8 mouse cellular contexts compared by ENCODE assay signal in genomic region chr11:53763496-53764140, GRCm38 (mm10). TPM values are rescaled to one million over a fixed set of nuclear protein-coding genes. Genes with fewer than 3 reads are reported as not detected.
DNase-seq lines count a peak whose midpoint lies in the region; ATAC-seq and TF ChIP-seq lines count a peak whose summit lies in the region.

No protein-coding gene starts in this region.

- peak in 1 of 2 experiments; percentile 59; a peak in 1 of 4 replicates for TF ChIP-seq POLR2A in MEL (IDR thresholded peaks at IDR 0.05; ENCODE audit: control insufficient read depth in 1 of 2, insufficient read depth in 1 of 2, low read depth in 1 of 2, low read length in 2 of 2, poor library complexity in 1 of 2)

- no peaks in the 10 kb centered on the region; the same call in 1 of the 2 replicates for H3K79me2 ChIP-seq in MEL (ENCODE audit: control insufficient read depth, insufficient read depth, low read length, poor library complexity)

- H3K27me3 ChIP-seq in MEL (ENCODE audit: control insufficient read depth in 1 of 2, insufficient read depth in 2 of 2, low read length in 2 of 2), result peaks cover 2 to 3% of the 10 kb centered on the region in 2 experiments; a peak in 3 of 4 replicates
- peaks cover 92% of the 10 kb centered on the region for H3K27me3 ChIP-seq in hindbrain, embryonic 10.5 days (ENCODE audit: insufficient read depth, poor library complexity, severe bottlenecking)
- no peaks in the 10 kb centered on the region for H3K27me3 ChIP-seq in lung, embryonic 16.5 days (ENCODE audit: control insufficient read depth, insufficient read depth, low read depth, low read length)

- DNase-seq in MEL (ENCODE audit: low read depth, low spot score), result peak; percentile 82
- DNase-seq in cerebellum, adult 9-10 months, result peak; percentile 73
- peak; percentile 69 for DNase-seq in hindbrain, embryonic 10.5 days (ENCODE audit: low spot score)
- DNase-seq in layer of hippocampus, adult 9-11 months, result peak; percentile 89
- peak; percentile 93 for DNase-seq in ovary, adult 18-20 months (ENCODE audit: low spot score)
- peak; percentile 91 for DNase-seq in thymus, postnatal 0 days (ENCODE audit: low spot score)

- H3K9ac ChIP-seq in MEL (ENCODE audit: control insufficient read depth, low read depth, low read length, poor library complexity, severe bottlenecking), result peak overlapping the region; percentile 79
- H3K9ac ChIP-seq in lung, embryonic 16.5 days (ENCODE audit: low read length), result peak overlapping the region; percentile 72

- TF ChIP-seq EP300 in MEL (IDR thresholded peaks at IDR 0.05; ENCODE audit: low read depth in 1 of 2, low read length in 2 of 2), result 0 out of 4 replicates have a peak, but pooled peaks of 1 of the 2 experiments have one; percentile 35

- ATAC-seq in frontal cortex, adult (ENCODE audit: low TSS enrichment), result peak; percentile 76
- peak; percentile 81 for ATAC-seq in lung, embryonic 16.5 days (ENCODE audit: low read depth)

- H3K4me2 ChIP-seq in lung, embryonic 16.5 days (ENCODE audit: low read depth, low read length), result peak overlapping the region; percentile 82

- TF ChIP-seq RAD21 in MEL (IDR thresholded peaks at IDR 0.05; ENCODE audit: low read depth, low read length), result no peak

- TF ChIP-seq CTCF in MEL (IDR thresholded peaks at IDR 0.05 in 2 of 3, conservative IDR thresholded peaks at IDR 0.05 in 1 of 3; ENCODE audit: control insufficient read depth in 1 of 3, insufficient read depth in 1 of 3, low read depth in 2 of 3, low read length in 3 of 3, poor library complexity in 1 of 3, severe bottlenecking in 1 of 3), result peak in 1 of 3 experiments; percentile 32; a peak in 2 of 6 replicates

- no peaks in the 10 kb centered on the region for H3K9me3 ChIP-seq in MEL (replicated peaks; ENCODE audit: insufficient read depth, low read length)
- no peaks in the 10 kb centered on the region for H3K9me3 ChIP-seq in hindbrain, embryonic 10.5 days
- H3K9me3 ChIP-seq in lung, embryonic 16.5 days (ENCODE audit: control insufficient read depth, low read length), result no peaks in the 10 kb centered on the region

- H3K4me1 ChIP-seq in MEL (ENCODE audit: control insufficient read depth in 1 of 2, insufficient read depth in 2 of 2, low read length in 2 of 2), result peaks cover 2 to 8% of the 10 kb centered on the region in 2 experiments; a peak in 3 of 4 replicates
- H3K4me1 ChIP-seq in hindbrain, embryonic 10.5 days (replicated peaks), result peaks cover 48% of the 10 kb centered on the region
- peaks cover 47% of the 10 kb centered on the region for H3K4me1 ChIP-seq in lung, embryonic 16.5 days (replicated peaks; ENCODE audit: control insufficient read depth, insufficient read depth, low read length)

- WGBS in hindbrain, embryonic 10.5 days, result 3% methylated on average over 33 of the region's 33 CpGs
- WGBS in lung, embryonic 16.5 days, result under 1% methylated on average over 31 of the region's 33 CpGs

- peak overlapping the region; percentile 66 for H3K4me3 ChIP-seq in MEL (ENCODE audit: control insufficient read depth in 1 of 2, insufficient read depth in 1 of 2, low read depth in 2 of 2, low read length in 2 of 2)
- H3K4me3 ChIP-seq in hindbrain, embryonic 10.5 days, result peak overlapping the region; percentile 52
- peak overlapping the region; percentile 43 for H3K4me3 ChIP-seq in lung, embryonic 16.5 days (ENCODE audit: low read length)

- H3K36me3 ChIP-seq in MEL (ENCODE audit: control insufficient read depth in 1 of 2, insufficient read depth in 2 of 2, low read length in 2 of 2), result peaks cover 0 to 7% of the 10 kb centered on the region in 2 experiments; a peak in 2 of 4 replicates
- H3K36me3 ChIP-seq in hindbrain, embryonic 10.5 days, result no peaks in the 10 kb centered on the region
- no peaks in the 10 kb centered on the region for H3K36me3 ChIP-seq in lung, embryonic 16.5 days (ENCODE audit: control insufficient read depth, insufficient read depth, low read length)

- H3K27ac ChIP-seq in MEL (ENCODE audit: control insufficient read depth, low read depth, low read length), result peak overlapping the region; percentile 9; the same call in 1 of the 2 replicates
- peak overlapping the region; percentile 84 for H3K27ac ChIP-seq in hindbrain, embryonic 10.5 days
- H3K27ac ChIP-seq in lung, embryonic 16.5 days (ENCODE audit: low read length), result peak overlapping the region; percentile 99

TF ChIP-seq in MEL, 35 proteins besides CTCF, POLR2A, EP300 and RAD21 (continues in another document):
- no peak for TF ChIP-seq UBTF (IDR thresholded peaks at IDR 0.05; ENCODE audit: borderline replicate concordance, insufficient read depth, low read depth, low read length)
- no peak; the same call in 1 of the 2 replicates for TF ChIP-seq KAT2A (conservative IDR thresholded peaks at IDR 0.05; ENCODE audit: low read depth, low read length)
- no peak; the same call in 1 of the 2 replicates for TF ChIP-seq CHD2 (IDR thresholded peaks at IDR 0.05; ENCODE audit: low read length)
- TF ChIP-seq POLR2AphosphoS5 (IDR thresholded peaks at IDR 0.05; ENCODE audit: borderline replicate concordance, low read depth, low read length), result peak; percentile 41; the same call in 1 of the 2 replicates
- TF ChIP-seq MXI1 (IDR thresholded peaks at IDR 0.05; ENCODE audit: low read depth, low read length), result no peak; the same call in none of the 2 replicates
- peak; percentile 47; the same call in 1 of the 2 replicates for TF ChIP-seq BHLHE40 (IDR thresholded peaks at IDR 0.05; ENCODE audit: borderline replicate concordance, low read depth, low read length)
- peak; percentile 40; the same call in 1 of the 2 replicates for TF ChIP-seq POLR2AphosphoS2 (IDR thresholded peaks at IDR 0.05; ENCODE audit: low read length)
- no peak for TF ChIP-seq ZC3H11A (IDR thresholded peaks at IDR 0.05; ENCODE audit: low read depth, low read length)
- TF ChIP-seq HCFC1 (IDR thresholded peaks at IDR 0.05; ENCODE audit: low read depth, low read length), result no peak
- TF ChIP-seq GATA1 (IDR thresholded peaks at IDR 0.05; ENCODE audit: low read depth, low read length), result no peak
- TF ChIP-seq NRF1 (IDR thresholded peaks at IDR 0.05; ENCODE audit: insufficient read depth, low read depth, low read length, poor library complexity, severe bottlenecking), result 0 out of 2 replicates have a peak, but pooled peaks have one; percentile 1
- TF ChIP-seq SMC3 (IDR thresholded peaks at IDR 0.05; ENCODE audit: low read depth, low read length), result no peak
- TF ChIP-seq CHD1 (IDR thresholded peaks at IDR 0.05; ENCODE audit: low read depth, low read length), result no peak; the same call in 1 of the 2 replicates
- TF ChIP-seq ELF1 (IDR thresholded peaks at IDR 0.05; ENCODE audit: low read depth, low read length), result no peak
- TF ChIP-seq E2F4 (IDR thresholded peaks at IDR 0.05; ENCODE audit: borderline replicate concordance, low read depth, low read length), result no peak
- TF ChIP-seq ETS1 (IDR thresholded peaks at IDR 0.05; ENCODE audit: low read depth, low read length), result peak; percentile 26
- 0 out of 2 replicates have a peak, but pooled peaks have one; percentile 26 for TF ChIP-seq MAZ (IDR thresholded peaks at IDR 0.05; ENCODE audit: low read depth, low read length)
- TF ChIP-seq USF2 (IDR thresholded peaks at IDR 0.05; ENCODE audit: borderline replicate concordance in 1 of 2, insufficient read depth in 1 of 2, low read depth in 1 of 2, low read length in 2 of 2), result 0 out of 4 replicates have a peak, but pooled peaks of 1 of the 2 experiments have one; percentile 35
- TF ChIP-seq MAX (IDR thresholded peaks at IDR 0.05; ENCODE audit: low read length), result peak; percentile 80
- TF ChIP-seq USF1 (IDR thresholded peaks at IDR 0.05; ENCODE audit: low read depth, low read length), result peak; percentile 88
- no peak for TF ChIP-seq GABPA (IDR thresholded peaks at IDR 0.05; ENCODE audit: low read depth, low read length)
- TF ChIP-seq SIN3A (IDR thresholded peaks at IDR 0.05; ENCODE audit: low read length), result peak; percentile 67
- no peak for TF ChIP-seq TCF12 (IDR thresholded peaks at IDR 0.05; ENCODE audit: low read depth, low read length)
- no peak for TF ChIP-seq TAL1 (IDR thresholded peaks at IDR 0.05; ENCODE audit: low read length)

RNA-seq across cellular contexts. Expression of gene Irf1, which starts 6.2 kb away (rescaled TPM):
- 0.46 and 0.73 TPM in 2 replicates for total RNA-seq in MEL (2012; rRNA removed)
- polyA plus RNA-seq in MEL (2012; ENCODE audit: insufficient read depth in 1 of 2, insufficient read length in 2 of 2, low read depth in 1 of 2, low replicate concordance in 2 of 2, missing spikeins in 1 of 2), result 1 to 10 TPM in 1 of 2 experiments, not detected in 1; 1.9 TPM
- 3.6 and 4.2 TPM in 2 replicates for polyA plus RNA-seq in hindbrain, embryonic 10.5 days (2016; fragmentation: Nextera tagmentation; extraction: Ambion mirVana)
- polyA plus RNA-seq in lung, embryonic 16.5 days (2015; fragmentation: Nextera tagmentation; extraction: Ambion mirVana), result 29.7 and 33.9 TPM in 2 replicates
- polyA plus RNA-seq in thymus, postnatal 0 days (2015; fragmentation: Nextera tagmentation; extraction: Ambion mirVana), result 105 and 114 TPM in 2 replicates

RNA-seq across cellular contexts. Expression of gene Gm17334, which starts 9.4 kb away (rescaled TPM):
- total RNA-seq in MEL (2012; rRNA removed), result not detected in 2 replicates
- not detected for polyA plus RNA-seq in MEL (2012; ENCODE audit: insufficient read depth in 1 of 2, insufficient read length in 2 of 2, low read depth in 1 of 2, low replicate concordance in 2 of 2, missing spikeins in 1 of 2)
- polyA plus RNA-seq in hindbrain, embryonic 10.5 days (2016; fragmentation: Nextera tagmentation; extraction: Ambion mirVana), result not detected in 2 replicates
- polyA plus RNA-seq in lung, embryonic 16.5 days (2015; fragmentation: Nextera tagmentation; extraction: Ambion mirVana), result 0.24 and 0.39 TPM in 2 replicates
- 0.94 and 1.2 TPM in 2 replicates for polyA plus RNA-seq in thymus, postnatal 0 days (2015; fragmentation: Nextera tagmentation; extraction: Ambion mirVana)

RNA-seq across cellular contexts. Expression of gene Il5, which starts 43.0 kb away (rescaled TPM):
- total RNA-seq in MEL (2012; rRNA removed), result not detected in 2 replicates
- not detected for polyA plus RNA-seq in MEL (2012; ENCODE audit: insufficient read depth in 1 of 2, insufficient read length in 2 of 2, low read depth in 1 of 2, low replicate concordance in 2 of 2, missing spikeins in 1 of 2)
- not detected in 2 replicates for polyA plus RNA-seq in hindbrain, embryonic 10.5 days (2016; fragmentation: Nextera tagmentation; extraction: Ambion mirVana)
- not detected in 2 replicates for polyA plus RNA-seq in lung, embryonic 16.5 days (2015; fragmentation: Nextera tagmentation; extraction: Ambion mirVana)
- 0.55 and 0.81 TPM in 2 replicates for polyA plus RNA-seq in thymus, postnatal 0 days (2015; fragmentation: Nextera tagmentation; extraction: Ambion mirVana)

RNA-seq across cellular contexts. Expression of gene Rad50, which starts 56.5 kb away (rescaled TPM):
- total RNA-seq in MEL (2012; rRNA removed), result 41.2 and 44.6 TPM in 2 replicates
- 100 to 1,000 TPM in 1 of 2 experiments, 10 to 100 TPM in 1; 32.6 to 447 TPM for polyA plus RNA-seq in MEL (2012; ENCODE audit: insufficient read depth in 1 of 2, insufficient read length in 2 of 2, low read depth in 1 of 2, low replicate concordance in 2 of 2, missing spikeins in 1 of 2)
- polyA plus RNA-seq in hindbrain, embryonic 10.5 days (2016; fragmentation: Nextera tagmentation; extraction: Ambion mirVana), result 13.7 and 21.9 TPM in 2 replicates
- polyA plus RNA-seq in lung, embryonic 16.5 days (2015; fragmentation: Nextera tagmentation; extraction: Ambion mirVana), result 29.5 and 33.7 TPM in 2 replicates
- polyA plus RNA-seq in thymus, postnatal 0 days (2015; fragmentation: Nextera tagmentation; extraction: Ambion mirVana), result 40.0 and 44.8 TPM in 2 replicates

Comparison
In these comparisons a context has a peak if more than half of its experiments do, and no peak if none do; other contexts are left out.
1. Peak in every context shown above with its lines: DNase-seq, ATAC-seq, H3K4me3 ChIP-seq and H3K27ac ChIP-seq.
2. H3K27ac ChIP-seq: peak in every context shown above with its lines; median percentile 99 in lung, embryonic 16.5 days; 84 in hindbrain, embryonic 10.5 days; 9 in MEL.